Mouse (Mus musculus): ENCODE results near the gene Dmd. TPM values are rescaled to one million over a fixed set of nuclear protein-coding genes. Genes with fewer than 3 reads are reported as not detected.

Dmd gene
- polyA plus RNA-seq, 1 experiment: 1.6 TPM

- Histone ChIP-seq H3K27ac (ENCODE audit: control insufficient read depth, insufficient read depth, low read length) (no peak overlapping the region), H3K4me3 (ENCODE audit: control insufficient read depth, insufficient read depth, low read length) (no peak overlapping the region), H3K27me3 (ENCODE audit: control insufficient read depth, insufficient read depth, low read length) (no peaks in the 10 kb centered on the region), H3K36me3 (ENCODE audit: control insufficient read depth, insufficient read depth, low read length) (no peaks in the 10 kb centered on the region), H3K4me1 (replicated peaks; ENCODE audit: control insufficient read depth, insufficient read depth, low read length) (no peaks in the 10 kb centered on the region)
- DNase-seq: no peak
- TF ChIP-seq CTCF (IDR thresholded peaks at IDR 0.05; ENCODE audit: borderline replicate concordance, control insufficient read depth, extremely low read depth, insufficient read depth, low read length, poor library complexity) (no peak), POLR2A (IDR thresholded peaks at IDR 0.05; ENCODE audit: control insufficient read depth, extremely low read depth, insufficient read depth, low read length, poor library complexity) (no peak)
Measured at GRCm38 (mm10) chrX:84598476-84598875, 1649.8 kb downstream of the Dmd start.

GRCm38 (mm10) chrX:84640446-84640845, 1691.8 kb downstream of the Dmd start:
- Histone ChIP-seq H3K27ac (ENCODE audit: control insufficient read depth, insufficient read depth, low read length) (no peak overlapping the region), H3K36me3 (ENCODE audit: control insufficient read depth, insufficient read depth, low read length) (no peaks in the 10 kb centered on the region), H3K4me3 (ENCODE audit: control insufficient read depth, insufficient read depth, low read length) (no peak overlapping the region), H3K4me1 (replicated peaks; ENCODE audit: control insufficient read depth, insufficient read depth, low read length) (no peaks in the 10 kb centered on the region), H3K27me3 (ENCODE audit: control insufficient read depth, insufficient read depth, low read length) (no peaks in the 10 kb centered on the region)
- TF ChIP-seq POLR2A (IDR thresholded peaks at IDR 0.05; ENCODE audit: control insufficient read depth, extremely low read depth, insufficient read depth, low read length, poor library complexity) (no peak), CTCF (IDR thresholded peaks at IDR 0.05; ENCODE audit: borderline replicate concordance, control insufficient read depth, extremely low read depth, insufficient read depth, low read length, poor library complexity) (no peak)
- no peak for DNase-seq

- no peak overlapping the region for H3K27ac ChIP-seq (ENCODE audit: control insufficient read depth, insufficient read depth, low read length)
- H3K36me3 ChIP-seq (ENCODE audit: control insufficient read depth, insufficient read depth, low read length): no peaks in the 10 kb centered on the region
- no peak overlapping the region for H3K4me3 ChIP-seq (ENCODE audit: control insufficient read depth, insufficient read depth, low read length)
- no peak for DNase-seq
- TF ChIP-seq POLR2A (IDR thresholded peaks at IDR 0.05; ENCODE audit: control insufficient read depth, extremely low read depth, insufficient read depth, low read length, poor library complexity) (no peak), CTCF (IDR thresholded peaks at IDR 0.05; ENCODE audit: borderline replicate concordance, control insufficient read depth, extremely low read depth, insufficient read depth, low read length, poor library complexity) (no peak)
- no peaks in the 10 kb centered on the region for H3K4me1 ChIP-seq (replicated peaks; ENCODE audit: control insufficient read depth, insufficient read depth, low read length)
- WGBS: 60% methylated on average over 4 of the region's 4 CpGs
- no peaks in the 10 kb centered on the region for H3K27me3 ChIP-seq (ENCODE audit: control insufficient read depth, insufficient read depth, low read length)
Measured at GRCm38 (mm10) chrX:84747683-84748082, 1799.0 kb downstream of the Dmd start.

DNA sequence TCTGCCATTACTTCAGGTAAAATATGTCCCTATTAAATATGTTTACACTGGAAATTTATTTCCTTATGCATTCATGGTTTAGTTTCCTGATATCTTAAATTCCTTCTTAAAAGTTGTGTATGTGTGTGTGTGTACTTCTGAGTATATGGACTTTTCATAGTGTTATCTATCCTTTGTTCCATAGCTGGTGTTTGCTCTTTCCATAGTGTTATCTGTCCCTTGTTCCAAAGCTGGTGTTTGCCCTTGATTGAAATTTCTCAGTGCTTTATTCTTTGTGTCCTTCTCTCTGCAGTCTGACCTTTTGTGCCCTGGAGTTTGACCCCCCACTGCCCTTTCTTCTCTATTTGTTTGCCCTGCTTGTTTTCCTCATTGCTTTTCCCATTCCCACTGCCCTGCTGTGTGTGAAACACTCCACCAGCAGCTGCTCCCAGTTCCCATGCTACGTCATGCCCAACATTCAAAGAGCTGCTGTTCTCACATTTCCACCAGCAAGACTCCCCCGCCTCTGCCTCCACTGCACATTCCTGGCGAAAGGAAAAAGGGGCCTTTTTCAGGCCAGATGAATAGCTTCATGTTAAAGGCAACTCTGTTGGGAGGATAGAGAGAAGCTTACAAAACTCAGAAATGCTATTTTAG, 1911.5 kb downstream of the Dmd start:
- Histone ChIP-seq H3K4me1 (replicated peaks; ENCODE audit: control insufficient read depth, insufficient read depth, low read length) (no peaks in the 10 kb centered on the region), H3K27ac (ENCODE audit: control insufficient read depth, insufficient read depth, low read length) (no peak overlapping the region), H3K36me3 (ENCODE audit: control insufficient read depth, insufficient read depth, low read length) (no peaks in the 10 kb centered on the region), H3K4me3 (ENCODE audit: control insufficient read depth, insufficient read depth, low read length) (no peak overlapping the region), H3K27me3 (ENCODE audit: control insufficient read depth, insufficient read depth, low read length) (no peaks in the 10 kb centered on the region)
- WGBS: 87% methylated on average over 3 of the region's 3 CpGs
- TF ChIP-seq CTCF (IDR thresholded peaks at IDR 0.05; ENCODE audit: borderline replicate concordance, control insufficient read depth, extremely low read depth, insufficient read depth, low read length, poor library complexity) (no peak), POLR2A (IDR thresholded peaks at IDR 0.05; ENCODE audit: control insufficient read depth, extremely low read depth, insufficient read depth, low read length, poor library complexity) (no peak)
- DNase-seq: no peak

DNA sequence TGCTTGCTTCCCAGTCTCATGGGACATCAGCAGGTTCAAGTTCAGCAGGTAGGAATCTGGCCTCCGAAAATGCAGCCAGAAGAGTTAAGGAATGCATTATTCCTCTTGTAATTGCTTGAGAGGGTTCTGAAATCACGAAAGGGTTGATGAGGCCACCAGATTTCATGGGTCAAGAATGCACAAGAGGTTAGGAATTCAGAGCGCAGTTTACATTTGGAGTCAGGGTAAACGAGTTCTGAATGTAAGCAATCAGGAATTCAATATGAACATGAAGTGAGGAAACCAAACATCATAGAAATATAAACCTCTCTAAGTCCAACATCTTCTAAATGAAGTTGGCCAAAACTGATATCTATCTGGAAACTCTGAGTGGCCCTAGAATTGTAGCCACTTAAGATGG, 1924.4 kb downstream of the Dmd start:
- DNase-seq: no peak
- Histone ChIP-seq H3K27me3 (ENCODE audit: control insufficient read depth, insufficient read depth, low read length) (no peaks in the 10 kb centered on the region), H3K4me1 (replicated peaks; ENCODE audit: control insufficient read depth, insufficient read depth, low read length) (no peaks in the 10 kb centered on the region), H3K27ac (ENCODE audit: control insufficient read depth, insufficient read depth, low read length) (no peak overlapping the region), H3K4me3 (ENCODE audit: control insufficient read depth, insufficient read depth, low read length) (no peak overlapping the region), H3K36me3 (ENCODE audit: control insufficient read depth, insufficient read depth, low read length) (no peaks in the 10 kb centered on the region)
- TF ChIP-seq CTCF (IDR thresholded peaks at IDR 0.05; ENCODE audit: borderline replicate concordance, control insufficient read depth, extremely low read depth, insufficient read depth, low read length, poor library complexity) (no peak), POLR2A (IDR thresholded peaks at IDR 0.05; ENCODE audit: control insufficient read depth, extremely low read depth, insufficient read depth, low read length, poor library complexity) (no peak)
- WGBS: 90% methylated on average over 4 of the region's 4 CpGs

- Histone ChIP-seq H3K36me3 (ENCODE audit: control insufficient read depth, insufficient read depth, low read length) (no peaks in the 10 kb centered on the region), H3K27ac (ENCODE audit: control insufficient read depth, insufficient read depth, low read length) (no peak overlapping the region), H3K4me3 (ENCODE audit: control insufficient read depth, insufficient read depth, low read length) (no peak overlapping the region), H3K4me1 (replicated peaks; ENCODE audit: control insufficient read depth, insufficient read depth, low read length) (no peaks in the 10 kb centered on the region), H3K27me3 (ENCODE audit: control insufficient read depth, insufficient read depth, low read length) (no peaks in the 10 kb centered on the region)
- no peak for TF ChIP-seq CTCF (IDR thresholded peaks at IDR 0.05; ENCODE audit: borderline replicate concordance, control insufficient read depth, extremely low read depth, insufficient read depth, low read length, poor library complexity)
- 80% methylated on average over 3 of the region's 3 CpGs for WGBS
- no peak for DNase-seq
Measured at GRCm38 (mm10) chrX:84878125-84878524, 1929.5 kb downstream of the Dmd start.
